Mouse (Mus musculus): ENCODE measurements around the gene Wtip.
"Not testable (repeated sequence)": the region's sequence is repeated elsewhere in the genome, so short reads cannot be mapped to it uniquely, and the experiment has no call there.

Wtip gene

GRCm38 (mm10) chr7:34133117-34133762, at the start of gene Wtip:
Gene Wtip (minus strand): TSS chr7:34133268.
- DNase-seq: peak; percentile 76

GRCm38 (mm10) chr7:34176241-34176640, 43.2 kb upstream of the Wtip start:
- not testable (repeated sequence) for DNase-seq

GRCm38 (mm10) chr7:34172251-34172650, 39.2 kb upstream of the Wtip start:
- no peak for DNase-seq

GRCm38 (mm10) chr7:34169454-34169853, 36.4 kb upstream of the Wtip start, which contains the start of gene Uba2:
Gene Uba2 (minus strand): TSS chr7:34169599.
- no peak for DNase-seq

GRCm38 (mm10) chr7:34168470-34169251, 35.6 kb upstream of the Wtip start:
- DNase-seq: peak; percentile 89

GRCm38 (mm10) chr7:34167766-34168469, 34.9 kb upstream of the Wtip start:
- DNase-seq: peak; percentile 21

- DNase-seq: no peak
Measured at GRCm38 (mm10) chr7:34166850-34167249, 33.8 kb upstream of the Wtip start.

GRCm38 (mm10) chr7:34165999-34166398, 32.9 kb upstream of the Wtip start:
- DNase-seq: no peak

- DNase-seq: no peak
Measured at GRCm38 (mm10) chr7:34164671-34165070, 31.6 kb upstream of the Wtip start.

GRCm38 (mm10) chr7:34159167-34159566, 26.1 kb upstream of the Wtip start:
- no peak for DNase-seq

GRCm38 (mm10) chr7:34157994-34158393, 24.9 kb upstream of the Wtip start:
- no peak for DNase-seq

- no peak for DNase-seq
Measured at GRCm38 (mm10) chr7:34147193-34147592, 14.1 kb upstream of the Wtip start.

- no peak for DNase-seq
Measured at GRCm38 (mm10) chr7:34141123-34141522, 8.1 kb upstream of the Wtip start.

GRCm38 (mm10) chr7:34139493-34139892, 6.4 kb upstream of the Wtip start:
- DNase-seq: no peak

GRCm38 (mm10) chr7:34134336-34134735, 1.3 kb upstream of the Wtip start:
- DNase-seq: no peak

GRCm38 (mm10) chr7:34132355-34133079, 551 bp downstream of the Wtip start:
- peak; percentile 11 for DNase-seq

GRCm38 (mm10) chr7:34131959-34132354, 1.1 kb downstream of the Wtip start:
- DNase-seq: no peak

- DNase-seq: no peak
Measured at GRCm38 (mm10) chr7:34131118-34131517, 1.9 kb downstream of the Wtip start.

GRCm38 (mm10) chr7:34126291-34126690, 6.8 kb downstream of the Wtip start:
- no peak for DNase-seq

- DNase-seq: no peak
Measured at GRCm38 (mm10) chr7:34125346-34125745, 7.7 kb downstream of the Wtip start.

GRCm38 (mm10) chr7:34122987-34123720, 9.9 kb downstream of the Wtip start:
- DNase-seq: no peak

GRCm38 (mm10) chr7:34120636-34121035, 12.4 kb downstream of the Wtip start:
- not testable (repeated sequence) for DNase-seq

All from kidney, adult 11 months (tissue).